Mouse (Mus musculus) liver, embryonic 11.5 days (tissue): ENCODE data around the gene Myh10. TPM values are rescaled to one million over a fixed set of nuclear protein-coding genes. Genes with fewer than 3 reads are reported as not detected.

ENCODE experiments used
- ATAC-seq: fragments of 200-750 bp; cut with Nextera tagmentation; replicated peaks from 2 replicates; pipeline ENCODE4 v1.8.0; 2017; ENCODE audit warnings: moderate number of reproducible peaks, mild to moderate bottlenecking, moderate TSS enrichment, moderate library complexity; ENCODE audit not compliant: low FRiP score
- DNase-seq: peaks from one replicate; pipeline ENCODE4 v3.0.0-alpha.2; 2017; ENCODE audit warnings: low spot score
- H3K27ac ChIP-seq: fragments of 300-500 bp; sonication (generic); 2 replicates; pipeline ENCODE4 v1.5.1; 2014; ENCODE audit warnings: mild to moderate bottlenecking, low read depth, low read length, control low read depth
- H3K27me3 ChIP-seq: fragments of 300-500 bp; sonication (generic); replicated peaks from 2 replicates; pipeline ENCODE4 v1.6.1; 2014; ENCODE audit warnings: low read length, mixed read lengths; ENCODE audit not compliant: control insufficient read depth, insufficient read depth
- H3K36me3 ChIP-seq: fragments of 300-500 bp; sonication (generic); 2 replicates; pipeline ENCODE4 v1.6.1; 2014; ENCODE audit warnings: mild to moderate bottlenecking, low read length, moderate library complexity, mixed read lengths; ENCODE audit not compliant: control insufficient read depth, insufficient read depth
- H3K4me1 ChIP-seq: fragments of 300-500 bp; sonication (generic); replicated peaks from 2 replicates; pipeline ENCODE4 v1.6.1; 2014; ENCODE audit warnings: low read length, mixed read lengths; ENCODE audit not compliant: control insufficient read depth, insufficient read depth
- H3K4me2 ChIP-seq: fragments of 300-500 bp; sonication (generic); 2 replicates; pipeline ENCODE4 v1.6.1; 2014; ENCODE audit warnings: mild to moderate bottlenecking, control low read depth, moderate library complexity
- H3K4me3 ChIP-seq: fragments of 300-500 bp; sonication (generic); 2 replicates; pipeline ENCODE4 v1.5.1; 2014; ENCODE audit warnings: low read depth, low read length, control low read depth
- H3K9ac ChIP-seq: fragments of 300-500 bp; sonication (generic); 2 replicates; pipeline ENCODE4 v1.6.1; 2014; ENCODE audit warnings: low read depth, low read length, control low read depth
- H3K9me3 ChIP-seq: fragments of 300-500 bp; sonication (generic); 2 replicates; pipeline ENCODE4 v1.6.1; 2016; ENCODE audit warnings: low read length, inconsistent platforms, mixed read lengths; ENCODE audit not compliant: control insufficient read depth
- WGBS: fragments of 180-500 bp; shearing (Covaris S2); extraction: QIAGEN DNeasy Blood & Tissue Kit; methylation state at CpG from one replicate; pipeline ENCODE4 v1.1.7; 2014; 5-methylcytosine and 5-hydroxymethylcytosine counted together
- polyA plus RNA-seq: library from polyadenylated mRNA; unstranded; fragments of >200 nt; fragmentation: Nextera tagmentation; extraction: Ambion mirVana; gene quantifications from 2 replicates; pipeline ENCODE4 v1.2.1, GENCODE M21; 2014

Gene Myh10
- polyA plus RNA-seq, 1 experiment from 2014 or later = 76.5 TPM

DNA sequence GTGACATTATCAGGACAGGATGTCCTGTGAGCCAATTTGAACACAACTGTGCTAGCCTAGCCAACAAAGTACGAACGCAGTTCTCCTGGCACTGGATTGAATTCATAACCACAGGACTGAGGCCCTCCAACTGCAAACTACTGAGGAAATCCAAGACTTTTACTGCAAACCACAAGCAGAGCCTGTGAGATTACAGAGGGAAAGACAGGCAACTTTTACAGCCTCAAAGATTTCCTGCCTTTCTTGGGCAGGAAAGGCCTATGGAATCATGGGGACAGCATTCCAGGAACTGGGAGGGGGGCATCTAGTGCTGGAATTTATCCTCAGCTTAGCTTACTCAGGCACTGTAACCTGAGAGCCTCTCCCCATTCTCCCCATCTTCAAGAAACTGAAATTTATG lies 26.0 kb upstream of the Myh10 start:
- Histone ChIP-seq H3K9ac (no peak overlapping the region), H3K9me3 (no peaks in the 10 kb centered on the region), H3K36me3 (no peaks in the 10 kb centered on the region), H3K4me2 (no peak overlapping the region), H3K4me1 (no peaks in the 10 kb centered on the region), H3K27ac (no peak overlapping the region), H3K4me3 (no peak overlapping the region), H3K27me3 (no peaks in the 10 kb centered on the region)
- DNase-seq = no peak
- WGBS = 47% methylated on average over 2 of the region's 2 CpGs
- ATAC-seq = no peak

DNA sequence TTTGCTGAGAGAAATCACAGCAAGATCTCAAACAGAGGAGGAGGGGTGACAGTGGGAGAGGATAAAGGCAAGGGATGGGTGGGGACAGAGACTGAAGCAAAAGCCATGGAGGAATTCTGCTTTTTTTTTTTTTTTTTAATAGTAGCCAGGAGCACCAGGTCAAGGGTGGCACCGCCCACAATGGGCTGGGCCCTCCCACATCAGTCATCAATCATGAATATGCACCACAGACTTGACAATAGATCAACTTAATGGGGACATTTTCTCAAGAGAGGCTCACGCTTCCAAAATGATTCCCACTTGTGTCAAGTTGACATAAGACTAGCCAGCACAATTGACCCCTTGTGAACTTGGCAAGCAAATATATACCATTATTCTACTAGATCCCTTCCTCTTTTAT lies 25.1 kb upstream of the Myh10 start:
- H3K27me3 ChIP-seq = no peaks in the 10 kb centered on the region
- no peaks in the 10 kb centered on the region for H3K4me1 ChIP-seq
- H3K9ac ChIP-seq = no peak overlapping the region
- H3K9me3 ChIP-seq = no peaks in the 10 kb centered on the region
- no peaks in the 10 kb centered on the region for H3K36me3 ChIP-seq
- ATAC-seq = no peak
- H3K4me3 ChIP-seq = no peak overlapping the region
- DNase-seq = no peak
- 69% methylated on average over 2 of the region's 2 CpGs for WGBS
- H3K27ac ChIP-seq = no peak overlapping the region
- H3K4me2 ChIP-seq = no peak overlapping the region

DNA sequence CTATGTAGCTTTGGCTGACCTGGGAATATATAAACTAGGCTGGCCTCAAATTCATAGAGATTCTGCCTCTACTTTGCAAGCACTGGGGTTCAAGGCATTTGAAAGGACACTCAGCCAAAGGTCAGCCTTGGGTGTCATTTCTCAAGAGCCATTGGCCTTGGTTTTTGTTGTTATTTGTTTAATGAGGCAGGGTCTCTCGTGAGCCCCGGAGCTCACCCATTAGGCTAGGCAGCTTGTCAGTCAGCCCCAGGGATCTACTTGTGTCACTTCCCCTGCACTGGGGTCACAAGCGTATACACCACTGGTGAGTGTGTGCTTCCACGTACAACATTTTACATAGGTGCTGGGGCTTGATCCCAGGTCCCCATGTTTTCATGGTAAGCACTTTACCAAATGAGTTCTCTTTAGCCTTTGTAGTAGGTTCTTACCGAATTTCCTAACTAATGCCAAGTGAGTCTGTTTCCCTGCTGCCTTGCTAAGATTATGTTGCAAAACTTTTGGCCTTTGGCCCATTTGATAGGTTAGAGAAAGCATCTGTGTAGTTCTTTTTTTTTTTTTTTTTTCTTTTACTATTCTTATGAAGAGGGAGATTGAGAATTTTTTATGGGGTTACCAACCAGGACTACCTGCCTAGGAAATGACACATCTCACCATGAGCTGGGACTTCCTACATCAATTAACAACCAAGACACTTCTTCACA lies 18.9 kb upstream of the Myh10 start:
- Histone ChIP-seq H3K4me3 (no peak overlapping the region), H3K27ac (no peak overlapping the region), H3K27me3 (no peaks in the 10 kb centered on the region), H3K4me2 (no peak overlapping the region), H3K9me3 (no peaks in the 10 kb centered on the region), H3K36me3 (no peaks in the 10 kb centered on the region), H3K4me1 (no peaks in the 10 kb centered on the region), H3K9ac (no peak overlapping the region)
- DNase-seq (no peak), ATAC-seq (no peak)
- 70% methylated on average over 5 of the region's 5 CpGs for WGBS

DNA sequence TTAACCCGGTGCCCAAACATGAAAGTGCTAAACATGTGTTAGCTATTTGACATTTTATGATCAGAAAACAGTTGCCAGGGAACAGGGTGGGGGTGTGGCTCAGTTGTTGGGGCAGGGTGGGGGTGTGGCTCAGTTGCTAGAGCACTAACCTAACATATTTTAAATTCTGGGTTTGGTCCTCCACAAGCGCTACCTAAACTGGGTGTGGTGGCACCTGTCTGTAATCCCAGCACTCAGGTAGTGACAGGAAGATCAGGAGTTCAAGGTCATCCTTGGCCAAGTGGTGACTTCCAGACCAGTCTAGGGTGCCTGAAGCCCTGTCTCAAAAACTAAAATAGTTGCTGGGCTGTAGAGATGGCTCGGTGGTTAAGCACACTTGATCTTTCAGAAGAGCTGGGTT lies 17.3 kb upstream of the Myh10 start:
- Histone ChIP-seq H3K36me3 (no peaks in the 10 kb centered on the region), H3K9me3 (no peaks in the 10 kb centered on the region), H3K4me3 (no peak overlapping the region), H3K4me1 (no peaks in the 10 kb centered on the region), H3K4me2 (no peak overlapping the region), H3K27me3 (no peaks in the 10 kb centered on the region), H3K27ac (no peak overlapping the region), H3K9ac (no peak overlapping the region)
- WGBS = 72% methylated on average over 3 of the region's 3 CpGs
- ATAC-seq (no peak), DNase-seq (no peak)

DNA sequence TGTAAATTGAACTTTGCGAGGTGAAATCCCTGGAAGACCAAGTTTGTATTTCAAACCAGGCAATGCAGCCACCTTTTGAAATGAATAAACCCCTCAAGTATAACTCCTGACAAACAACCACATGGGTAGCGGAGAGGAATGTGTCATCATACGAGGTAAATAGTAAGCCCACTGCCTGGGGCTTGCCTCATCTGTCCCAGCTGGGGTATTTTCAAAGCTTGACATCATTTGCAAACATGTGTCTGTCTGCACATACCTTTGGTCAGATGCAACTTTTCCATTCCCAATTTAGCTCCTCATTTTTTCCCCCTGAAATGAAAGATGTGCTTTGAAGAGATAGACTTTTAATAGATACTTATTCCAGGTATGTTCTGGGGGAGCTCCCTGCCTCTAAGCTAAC lies 16.7 kb upstream of the Myh10 start:
- no peak overlapping the region for H3K9ac ChIP-seq
- no peaks in the 10 kb centered on the region for H3K9me3 ChIP-seq
- no peak overlapping the region for H3K4me2 ChIP-seq
- H3K27ac ChIP-seq = no peak overlapping the region
- ATAC-seq = no peak
- H3K4me3 ChIP-seq = no peak overlapping the region
- DNase-seq = no peak
- H3K36me3 ChIP-seq = no peaks in the 10 kb centered on the region
- H3K27me3 ChIP-seq = no peaks in the 10 kb centered on the region
- WGBS = 78% methylated on average over 3 of the region's 3 CpGs
- no peaks in the 10 kb centered on the region for H3K4me1 ChIP-seq

DNA sequence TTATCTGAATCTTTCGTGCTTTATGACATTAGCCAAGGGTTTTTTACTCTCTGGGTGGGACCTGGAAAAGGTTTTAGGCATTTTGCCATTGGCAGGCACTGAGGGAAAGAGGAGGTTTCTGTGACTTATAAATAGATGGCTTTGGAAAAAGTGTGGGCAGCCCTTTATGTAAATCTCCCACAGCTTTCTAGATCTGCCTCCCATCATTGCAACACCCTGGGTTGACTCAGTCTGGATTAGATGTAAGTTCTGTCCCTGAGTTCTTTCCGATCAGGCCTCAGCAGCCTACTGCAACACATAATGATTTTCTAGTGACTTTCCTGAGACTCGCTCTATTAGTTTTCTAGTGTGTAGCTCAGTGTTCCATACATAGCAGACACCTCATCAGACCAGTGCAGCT lies 16.1 kb upstream of the Myh10 start:
- H3K4me2 ChIP-seq = no peak overlapping the region
- WGBS = 59% methylated on average over 3 of the region's 3 CpGs

DNA sequence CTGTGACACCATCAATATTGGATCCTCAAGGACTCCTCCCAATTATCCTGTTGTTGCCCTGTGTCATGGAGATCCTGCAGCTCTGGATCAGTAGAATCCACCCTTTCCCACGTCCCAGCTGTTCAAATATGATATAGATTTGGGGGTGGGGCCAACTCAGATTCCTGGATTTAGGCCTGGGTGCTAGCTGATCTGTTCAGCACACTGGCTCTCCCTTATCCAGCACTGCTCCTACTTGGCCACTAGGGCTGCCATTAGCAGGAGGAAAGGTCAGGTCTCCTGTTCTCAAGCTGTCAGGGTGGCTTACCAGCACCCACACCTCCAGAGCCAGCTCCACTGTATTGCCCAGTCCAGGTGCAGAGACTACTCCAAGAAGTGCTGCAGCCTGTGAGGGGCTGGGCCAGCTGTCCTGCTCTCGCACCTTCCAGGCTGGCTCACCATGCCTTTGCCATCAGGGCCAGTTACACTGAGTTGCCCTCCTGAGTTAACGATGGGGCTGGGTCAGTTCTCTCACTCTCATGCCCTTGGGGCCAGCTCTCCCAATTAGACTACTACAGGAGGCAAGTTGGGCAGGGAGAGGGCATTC lies 10.0 kb upstream of the Myh10 start:
- no peak overlapping the region for H3K27ac ChIP-seq
- no peak overlapping the region for H3K4me2 ChIP-seq
- DNase-seq (no peak), ATAC-seq (no peak)
- H3K4me3 ChIP-seq = no peak overlapping the region
- 68% methylated on average over 3 of the region's 3 CpGs for WGBS
- H3K27me3 ChIP-seq = no peaks in the 10 kb centered on the region
- H3K9me3 ChIP-seq = no peaks in the 10 kb centered on the region
- no peaks in the 10 kb centered on the region for H3K36me3 ChIP-seq
- H3K4me1 ChIP-seq = peaks cover 2% of the 10 kb centered on the region
- H3K9ac ChIP-seq = no peak overlapping the region

More for the DNA sequence above, 16.1 kb upstream of the Myh10 start:
- Histone ChIP-seq H3K9ac (no peak overlapping the region), H3K4me3 (no peak overlapping the region), H3K27ac (no peak overlapping the region), H3K36me3 (no peaks in the 10 kb centered on the region), H3K4me1 (no peaks in the 10 kb centered on the region), H3K9me3 (no peaks in the 10 kb centered on the region), H3K27me3 (no peaks in the 10 kb centered on the region)
- no peak for ATAC-seq
- DNase-seq = no peak

DNA sequence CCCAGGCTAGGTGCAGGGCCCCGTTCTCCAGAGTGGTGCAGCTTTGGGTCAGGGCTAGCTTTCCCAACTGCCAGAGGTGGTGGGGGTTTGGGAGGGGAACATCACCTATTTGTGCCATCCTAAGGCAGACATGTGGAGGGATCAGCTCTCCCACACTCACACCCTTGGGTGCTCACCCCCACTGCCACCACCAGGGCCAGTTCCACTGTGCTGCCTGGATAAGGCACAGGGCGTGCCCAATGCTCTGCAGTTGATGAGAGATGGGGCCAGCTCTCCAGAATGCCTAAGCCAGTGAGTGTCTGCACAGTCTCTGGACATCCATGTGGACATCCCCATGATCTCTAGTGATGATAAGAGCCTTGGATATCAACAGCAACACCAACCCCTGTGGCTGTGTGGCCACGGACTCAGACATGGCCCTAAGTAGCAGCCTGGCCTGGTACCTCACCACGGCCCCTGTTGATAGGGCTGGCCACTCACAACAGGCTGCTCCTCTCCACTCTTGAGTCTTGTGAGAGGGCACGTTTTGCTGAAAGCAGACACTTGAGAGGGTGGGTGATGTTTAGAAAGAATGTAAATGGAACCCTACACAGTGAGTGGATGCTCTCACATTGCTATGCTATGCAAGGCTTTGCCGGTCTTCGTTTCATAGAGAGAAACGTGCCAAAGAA lies 9.1 kb upstream of the Myh10 start:
- Histone ChIP-seq H3K4me1 (peaks cover 2% of the 10 kb centered on the region), H3K36me3 (no peaks in the 10 kb centered on the region), H3K4me3 (no peak overlapping the region), H3K9me3 (no peaks in the 10 kb centered on the region), H3K27me3 (no peaks in the 10 kb centered on the region), H3K9ac (no peak overlapping the region), H3K4me2 (no peak overlapping the region), H3K27ac (no peak overlapping the region)
- peak; percentile 80 for ATAC-seq
- no peak for DNase-seq
- 79% methylated on average over 8 of the region's 8 CpGs for WGBS

DNA sequence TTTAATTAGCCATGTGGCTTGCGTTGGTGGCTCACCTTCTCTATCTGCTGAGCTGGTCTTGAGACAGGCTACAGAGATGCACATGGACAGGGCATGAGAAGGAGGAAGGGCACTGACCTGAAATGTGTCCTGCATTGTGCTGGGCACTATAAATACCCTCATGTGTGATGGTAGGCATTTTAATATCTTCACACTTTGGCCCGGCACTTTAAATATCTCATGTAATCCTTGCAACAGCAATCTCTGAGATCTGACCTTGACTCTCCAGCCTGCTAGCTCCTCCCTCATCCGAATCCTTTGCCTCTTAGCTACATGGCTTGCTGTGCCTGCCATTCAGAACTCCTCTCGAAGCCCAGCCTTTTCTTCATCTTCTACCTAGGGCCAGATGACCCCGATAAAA lies 5.4 kb upstream of the Myh10 start:
- no peak overlapping the region for H3K9ac ChIP-seq
- no peaks in the 10 kb centered on the region; the same call in 1 of the 2 replicates for H3K27me3 ChIP-seq
- no peak overlapping the region for H3K4me2 ChIP-seq
- no peak for DNase-seq
- H3K9me3 ChIP-seq = no peaks in the 10 kb centered on the region
- no peaks in the 10 kb centered on the region for H3K36me3 ChIP-seq
- ATAC-seq = no peak
- no peak overlapping the region for H3K4me3 ChIP-seq
- 81% methylated on average over 5 of the region's 5 CpGs for WGBS
- no peak overlapping the region for H3K27ac ChIP-seq
- H3K4me1 ChIP-seq = peaks cover 9% of the 10 kb centered on the region
